Mouse (Mus musculus) right cerebral cortex, postnatal 36 days (tissue): ENCODE data around the gene Hip1.

Experiments used
- DNase-seq, 2 experiments: peaks; one replicate each; pipeline ENCODE4 v3.0.0; 2022; ENCODE audit warnings: low spot score in 2 of 2, mixed read lengths in 1 of 2

Hip1 gene

GRCm38 (mm10) chr5:135442430-135442829 lies 102.5 kb downstream of the Hip1 start:
- DNase-seq, result no peak

- DNase-seq, result no peak
Observed at GRCm38 (mm10) chr5:135435039-135435438, 109.9 kb downstream of the Hip1 start.

GRCm38 (mm10) chr5:135433861-135434260 lies 111.1 kb downstream of the Hip1 start:
- no peak for DNase-seq

- DNase-seq, result no peak
Observed at GRCm38 (mm10) chr5:135431111-135431510, 113.8 kb downstream of the Hip1 start.

GRCm38 (mm10) chr5:135428786-135429185 lies 116.1 kb downstream of the Hip1 start:
- DNase-seq, result no peak

GRCm38 (mm10) chr5:135410266-135410665 lies 134.7 kb downstream of the Hip1 start:
- no peak for DNase-seq

GRCm38 (mm10) chr5:135408114-135408513 lies 136.8 kb downstream of the Hip1 start:
- DNase-seq, result no peak

- no peak for DNase-seq
Observed at GRCm38 (mm10) chr5:135405437-135405836, 139.5 kb downstream of the Hip1 start.

GRCm38 (mm10) chr5:135404623-135405022 lies 140.3 kb downstream of the Hip1 start:
- DNase-seq, result peak; percentile 68 to 76

- DNase-seq, result peak; percentile 46 to 60
Observed at GRCm38 (mm10) chr5:135400244-135400643, 144.7 kb downstream of the Hip1 start.

- no peak for DNase-seq
Observed at GRCm38 (mm10) chr5:135399382-135399781, 145.5 kb downstream of the Hip1 start.

- DNase-seq, result no peak
Observed at GRCm38 (mm10) chr5:135395826-135396225, 149.1 kb downstream of the Hip1 start.

GRCm38 (mm10) chr5:135394004-135394823 lies 150.7 kb downstream of the Hip1 start, which contains the start of gene Pom121:
Gene Pom121, minus strand, starts transcription at chr5:135394546.
- DNase-seq, result peak; percentile 73 to 77

GRCm38 (mm10) chr5:135383771-135384170 lies 161.1 kb downstream of the Hip1 start:
- DNase-seq, result no peak

GRCm38 (mm10) chr5:135382746-135383145 lies 162.2 kb downstream of the Hip1 start:
- no peak for DNase-seq

GRCm38 (mm10) chr5:135381356-135381925 lies 163.5 kb downstream of the Hip1 start:
- no peak for DNase-seq

GRCm38 (mm10) chr5:135380681-135381080 lies 164.2 kb downstream of the Hip1 start:
- no peak for DNase-seq

- DNase-seq, result no peak
Observed at GRCm38 (mm10) chr5:135376341-135376740, 168.6 kb downstream of the Hip1 start.

- DNase-seq, result no peak
Observed at GRCm38 (mm10) chr5:135375167-135375566, 169.8 kb downstream of the Hip1 start.

- no peak for DNase-seq
Observed at GRCm38 (mm10) chr5:135373601-135374000, 171.3 kb downstream of the Hip1 start.

- no peak for DNase-seq
Observed at GRCm38 (mm10) chr5:135371195-135371594, 173.7 kb downstream of the Hip1 start.

- peak; percentile 84 to 87 for DNase-seq
Observed at GRCm38 (mm10) chr5:135369787-135370654, 174.9 kb downstream of the Hip1 start, which contains the start of gene Nsun5. Gene Nsun5, plus strand, starts transcription at chr5:135369953.
